Mouse (Mus musculus) neural tube, postnatal 0 days (tissue): ENCODE results near the gene Efcab8. TPM values are rescaled to one million over a fixed set of nuclear protein-coding genes. Genes with fewer than 3 reads are reported as not detected.

ENCODE experiments used
- polyA plus RNA-seq: library from polyadenylated mRNA; unstranded; fragments of >200 nt; fragmentation: Nextera tagmentation; extraction: Ambion mirVana; gene quantifications from 2 replicates; pipeline ENCODE4 v1.2.1, GENCODE M21; 2015

Efcab8 gene
- polyA plus RNA-seq, result 0.06 TPM in 1 of 2 replicates, not detected in the other

GRCm38 (mm10) chr2:153779394-153779981 lies at the start of gene Efcab8:
TSS of gene Efcab8 (plus strand) at chr2:153779931.

DNA sequence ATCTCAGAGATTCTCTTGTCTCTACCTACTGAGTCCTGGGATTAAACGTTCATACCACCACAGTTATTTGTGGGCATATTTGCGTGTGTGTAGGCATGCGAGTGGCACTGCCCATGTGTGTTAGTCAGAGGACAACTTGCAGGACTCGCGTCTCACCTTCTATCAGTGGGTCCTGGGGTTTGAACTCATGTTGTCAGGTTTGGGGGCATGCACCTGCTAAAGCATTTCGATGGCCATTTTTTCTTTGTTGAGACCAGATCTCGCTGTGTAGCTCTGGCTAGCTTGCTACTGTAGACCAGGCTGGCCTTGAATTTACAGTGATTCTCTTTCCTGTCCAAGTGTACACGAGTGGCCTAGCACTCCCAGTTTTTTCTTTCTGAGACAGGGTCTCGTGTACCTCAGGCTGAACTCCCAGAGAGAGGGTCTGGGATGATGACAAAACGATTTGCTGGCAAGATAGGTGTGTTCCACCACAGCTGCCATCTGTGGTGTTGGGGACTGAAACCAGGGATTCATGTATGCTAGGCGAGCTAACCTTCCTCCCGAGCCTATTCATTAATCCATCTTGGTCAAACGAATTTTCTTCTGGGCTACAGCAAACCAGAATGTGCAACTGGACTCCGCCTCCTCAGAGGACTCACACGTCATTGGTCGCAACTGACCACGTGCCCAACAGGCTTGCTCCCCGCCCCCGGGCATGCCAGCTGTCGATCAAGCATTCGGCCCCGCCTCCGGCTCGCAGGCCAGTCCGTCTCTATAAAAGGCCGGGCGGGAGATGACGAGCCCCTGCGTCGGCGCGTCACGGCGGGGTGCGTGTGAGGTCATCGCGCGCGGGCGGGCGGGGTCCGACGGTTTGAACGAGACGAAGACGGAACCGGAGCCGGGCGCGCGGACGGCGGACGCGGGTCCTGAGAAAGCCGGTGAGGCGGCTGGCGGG lies 39.0 kb upstream of the Efcab8 start, which contains the start of gene Mapre1:
Mapre1 (plus strand) TSS at position 775 of the 937 bp plus-strand sequence.

GRCm38 (mm10) chr2:153870984-153871383 lies 91.3 kb downstream of the Efcab8 start, which contains the start of gene Sun5:
TSS of gene Sun5 (minus strand) at chr2:153871084.

GRCm38 (mm10) chr2:153874745-153875144 lies 95.0 kb downstream of the Efcab8 start, which contains the start of gene Bpifb2:
TSS of gene Bpifb2 (plus strand) at chr2:153875045.

Other genes with a start within 250 kb of the Efcab8 start
- gene Nol4l, start 250.0 kb upstream of the Efcab8 start, polyA plus RNA-seq, result 21.1 and 23.4 TPM in 2 replicates
- gene Commd7, start 147.2 kb upstream of the Efcab8 start, polyA plus RNA-seq, result 91.5 and 91.6 TPM in 2 replicates
- gene Dnmt3b, start 130.5 kb upstream of the Efcab8 start, polyA plus RNA-seq, result 1.3 and 1.8 TPM in 2 replicates
- gene Dnmt3c, start 83.3 kb upstream of the Efcab8 start, polyA plus RNA-seq, result 0.06 TPM in 1 of 2 replicates, not detected in the other
- 246 and 263 TPM in 2 replicates for gene Mapre1, start 38.7 kb upstream of the Efcab8 start, polyA plus RNA-seq
- not detected in 2 replicates for gene Sun5, start 91.2 kb downstream of the Efcab8 start, polyA plus RNA-seq
- 0.15 and 0.22 TPM in 2 replicates for gene Bpifb2, start 95.1 kb downstream of the Efcab8 start, polyA plus RNA-seq
- gene Bpifb6, start 120.5 kb downstream of the Efcab8 start, polyA plus RNA-seq, result 0.12 and 0.23 TPM in 2 replicates
- gene Bpifb3, start 138.3 kb downstream of the Efcab8 start, polyA plus RNA-seq, result not detected in 2 replicates
- gene Bpifb4, start 158.3 kb downstream of the Efcab8 start, polyA plus RNA-seq, result not detected in 2 replicates
- not detected in 2 replicates for gene Bpifa6, start 195.0 kb downstream of the Efcab8 start, polyA plus RNA-seq
- gene Bpifa2, start 228.3 kb downstream of the Efcab8 start, polyA plus RNA-seq, result not detected in 2 replicates